Mouse (Mus musculus): ENCODE measurements at regions not wholly inside any gene's neighbourhood (a gene's known extent, or its start where the extent isn't known, plus 50 kb on each side); places are given as distances from the start of the nearest gene placed in this dataset.

DNA sequence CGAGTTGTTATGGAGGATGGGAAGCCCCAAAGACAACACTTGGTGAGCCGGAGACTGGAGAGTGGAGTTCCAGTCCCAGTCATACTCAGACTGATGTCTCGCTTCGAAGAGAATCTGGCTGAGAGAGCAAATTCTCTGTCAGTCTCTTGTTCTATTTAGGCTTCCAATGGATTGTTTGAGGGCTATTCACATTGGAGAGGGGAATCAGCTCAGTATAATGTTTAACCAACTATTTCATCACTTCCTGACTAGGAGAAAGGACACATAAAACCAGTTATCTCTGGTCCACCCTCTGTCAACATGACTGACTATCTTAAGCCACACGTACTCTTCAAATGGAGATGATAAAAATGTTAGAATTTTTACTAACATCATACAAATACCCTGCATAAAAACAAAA is 123.9 kb upstream of the Max start:
- TF ChIP-seq CTCF (IDR thresholded peaks at IDR 0.05) (no peak), EP300 (IDR thresholded peaks at IDR 0.05) (no peak)
